Mouse (Mus musculus): Measurements from ENCODE around the gene Vwa8.

GRCm38 (mm10) chr14:79159451-79159850 lies 310.6 kb downstream of the Vwa8 start:
- TF ChIP-seq CTCF (conservative IDR thresholded peaks at IDR 0.05 in 1 of 2, IDR thresholded peaks at IDR 0.05 in 1 of 2; ENCODE audit: low read depth in 2 of 2, low read length in 2 of 2): no peak
- no peak for TF ChIP-seq EP300 (IDR thresholded peaks at IDR 0.05; ENCODE audit: low read length)

All from CH12.LX (cell line).